Mouse (Mus musculus) myocyte (in vitro differentiated cells): ENCODE measurements at regions not wholly inside any gene's neighbourhood (a gene's known extent, or its start where the extent isn't known, plus 50 kb on each side); places are given as distances from the start of the nearest gene placed in this dataset.

Source experiments
- H3K27me3 ChIP-seq: one replicate; pipeline ENCODE4 v1.6.1; 2011; ENCODE audit not compliant: control insufficient read depth, insufficient read depth, insufficient read length
- H3K36me3 ChIP-seq: one replicate; pipeline ENCODE4 v1.6.1; 2011; ENCODE audit not compliant: control insufficient read depth, insufficient read depth
- H3K4me2 ChIP-seq: one replicate; pipeline ENCODE4 v1.6.1; 2011; ENCODE audit warnings: low read depth, control low read depth
- H3K4me3 ChIP-seq: one replicate; pipeline ENCODE4 v1.5.1; 2011; ENCODE audit warnings: mild to moderate bottlenecking, control low read depth, moderate library complexity
- H3K79me2 ChIP-seq: one replicate; pipeline ENCODE4 v1.6.1; 2011; ENCODE audit not compliant: control insufficient read depth, insufficient read depth
- H3ac ChIP-seq: one replicate; pipeline ENCODE4 v1.6.1; 2011; ENCODE audit not compliant: control insufficient read depth, insufficient read length
- CEBPB ChIP-seq: IDR thresholded peaks from 2 replicates; pipeline ENCODE4 v1.6.1; 2011; ENCODE audit warnings: mild to moderate bottlenecking, moderate library complexity; ENCODE audit not compliant: poor library complexity, insufficient read depth, severe bottlenecking
- E2F4 ChIP-seq: IDR thresholded peaks from one replicate; pipeline ENCODE4 v1.6.1; 2011; ENCODE audit warnings: mild to moderate bottlenecking, control low read depth, moderate library complexity; ENCODE audit not compliant: insufficient read depth
- MAX ChIP-seq: IDR thresholded peaks from one replicate; pipeline ENCODE4 v1.6.1; 2011; ENCODE audit warnings: low read depth, mild to moderate bottlenecking, control low read depth
- MYOD1 ChIP-seq, 3 experiments: IDR thresholded peaks; one replicate each; pipeline ENCODE4 v1.6.1; 2011; ENCODE audit warnings: control low read depth in 2 of 3, low read depth in 2 of 3, mild to moderate bottlenecking in 2 of 3, moderate library complexity in 1 of 3; ENCODE audit not compliant: insufficient read length in 2 of 3, control insufficient read depth in 1 of 3
- MYOG ChIP-seq, 3 experiments: IDR thresholded peaks; one replicate each; pipeline ENCODE4 v1.6.1; 2011; ENCODE audit warnings: control low read depth in 2 of 3, low read depth in 2 of 3, mild to moderate bottlenecking in 2 of 3; ENCODE audit not compliant: insufficient read length in 2 of 3, control insufficient read depth in 1 of 3, insufficient read depth in 1 of 3
- POLR2A ChIP-seq: IDR thresholded peaks from one replicate; pipeline ENCODE4 v1.6.1; 2011; ENCODE audit warnings: low read depth, mild to moderate bottlenecking, control low read depth, moderate library complexity; ENCODE audit not compliant: insufficient read length
- POLR2AphosphoS2 ChIP-seq: IDR thresholded peaks from one replicate; pipeline ENCODE4 v1.6.1; 2011; ENCODE audit warnings: low read depth, control low read depth; ENCODE audit not compliant: insufficient read length
- REST ChIP-seq: IDR thresholded peaks from one replicate; pipeline ENCODE4 v1.6.1; 2011; ENCODE audit warnings: mild to moderate bottlenecking, control low read depth, moderate library complexity; ENCODE audit not compliant: insufficient read depth, insufficient read length
- SRF ChIP-seq: IDR thresholded peaks from one replicate; pipeline ENCODE4 v1.6.1; 2011; ENCODE audit warnings: low read depth; ENCODE audit not compliant: control insufficient read depth, insufficient read length
- TCF12 ChIP-seq: IDR thresholded peaks from one replicate; pipeline ENCODE4 v1.6.1; 2011; ENCODE audit warnings: mild to moderate bottlenecking, control low read depth; ENCODE audit not compliant: poor library complexity, insufficient read depth, severe bottlenecking
- TCF3 ChIP-seq: IDR thresholded peaks from one replicate; pipeline ENCODE4 v1.6.1; 2011; ENCODE audit warnings: low read depth, control low read depth; ENCODE audit not compliant: insufficient read length
- USF1 ChIP-seq: IDR thresholded peaks from one replicate; pipeline ENCODE4 v1.6.1; 2011; ENCODE audit warnings: low read depth, mild to moderate bottlenecking, control low read depth, moderate library complexity

GRCm38 (mm10) chr10:67645821-67646220, 97.1 kb upstream of the Ado start:
- TF ChIP-seq USF1 (no peak), TCF12 (no peak), REST (no peak), MYOD1 (IDR thresholded peaks at IDR 0.05; ENCODE audit: control insufficient read depth in 1 of 3, insufficient read length in 2 of 3, low read depth in 2 of 3) (no peak), E2F4 (no peak), SRF (no peak), CEBPB (no peak), POLR2A (no peak), POLR2AphosphoS2 (no peak), TCF3 (no peak), MAX (no peak), MYOG (IDR thresholded peaks at IDR 0.05; ENCODE audit: control insufficient read depth in 1 of 3, insufficient read depth in 1 of 3, insufficient read length in 2 of 3, low read depth in 2 of 3) (no peak)

DNA sequence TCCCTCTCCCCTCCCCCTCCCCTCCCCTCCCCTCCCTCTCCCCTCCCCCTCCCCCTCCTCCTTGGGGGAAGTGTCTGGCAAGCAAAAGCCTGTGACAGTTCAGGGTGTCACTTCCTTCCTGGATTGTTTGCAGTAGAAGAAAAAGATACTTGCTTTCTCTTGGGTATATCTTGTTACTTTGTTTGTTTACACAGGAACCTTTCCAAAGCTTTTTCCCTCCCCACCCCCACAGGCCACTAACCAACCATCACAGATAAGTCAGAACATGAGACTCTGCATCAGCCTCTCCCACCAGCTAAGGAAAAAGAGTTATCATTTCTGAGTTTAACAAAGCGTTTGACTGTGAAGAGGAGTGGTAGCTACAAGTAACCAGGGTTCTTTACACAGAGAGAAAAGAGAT, 95.5 kb upstream of the Ado start:
- Histone ChIP-seq H3K4me3 (no peak overlapping the region), H3K4me2 (peak overlapping the region; percentile 46), H3K36me3 (no peaks in the 10 kb centered on the region), H3K79me2 (no peaks in the 10 kb centered on the region), H3K27me3 (no peaks in the 10 kb centered on the region), H3ac (no peak overlapping the region)
- TF ChIP-seq E2F4 (no peak), CEBPB (0 out of 2 replicates have a peak, but pooled peaks have one; percentile 9), MAX (no peak), REST (no peak), POLR2A (no peak)

More at GRCm38 (mm10) chr10:67645821-67646220, 97.1 kb upstream of the Ado start:
- H3K27me3 ChIP-seq, result no peaks in the 10 kb centered on the region
- no peaks in the 10 kb centered on the region for H3K36me3 ChIP-seq
- H3K4me2 ChIP-seq, result no peak overlapping the region
- H3K4me3 ChIP-seq, result no peak overlapping the region
- no peaks in the 10 kb centered on the region for H3K79me2 ChIP-seq
- no peak overlapping the region for H3ac ChIP-seq

DNA sequence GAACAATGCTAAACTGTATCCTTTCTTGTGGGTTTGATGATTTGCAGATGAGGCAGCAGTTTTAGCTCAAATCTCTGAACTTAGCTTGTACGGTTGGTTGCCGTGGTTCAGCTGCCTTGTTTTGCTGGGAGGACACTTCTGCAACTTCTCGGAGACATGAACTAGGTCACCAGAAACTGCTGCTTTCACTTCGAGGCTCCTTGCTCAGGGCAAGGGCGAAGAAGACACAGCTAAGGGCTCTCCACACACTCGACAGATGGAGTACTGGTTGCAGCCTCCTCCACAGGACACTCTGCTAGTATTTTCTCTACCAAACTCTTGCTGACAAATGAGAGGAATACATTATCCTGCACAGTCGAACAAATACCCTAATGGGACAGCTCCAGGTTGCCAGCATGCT, 94.9 kb upstream of the Ado start:
- Histone ChIP-seq H3K4me3 (no peak overlapping the region), H3K27me3 (no peaks in the 10 kb centered on the region), H3K79me2 (no peaks in the 10 kb centered on the region), H3ac (no peak overlapping the region), H3K36me3 (no peaks in the 10 kb centered on the region), H3K4me2 (peak overlapping the region; percentile 34)
- TF ChIP-seq POLR2AphosphoS2 (no peak), MYOD1 (IDR thresholded peaks at IDR 0.05; ENCODE audit: control insufficient read depth in 1 of 3, insufficient read length in 2 of 3, low read depth in 2 of 3) (no peak), REST (no peak)

GRCm38 (mm10) chr10:67637339-67637738, 88.6 kb upstream of the Ado start:
- no peak overlapping the region for H3K4me3 ChIP-seq
- no peak overlapping the region for H3K4me2 ChIP-seq
- no peaks in the 10 kb centered on the region for H3K36me3 ChIP-seq

DNA sequence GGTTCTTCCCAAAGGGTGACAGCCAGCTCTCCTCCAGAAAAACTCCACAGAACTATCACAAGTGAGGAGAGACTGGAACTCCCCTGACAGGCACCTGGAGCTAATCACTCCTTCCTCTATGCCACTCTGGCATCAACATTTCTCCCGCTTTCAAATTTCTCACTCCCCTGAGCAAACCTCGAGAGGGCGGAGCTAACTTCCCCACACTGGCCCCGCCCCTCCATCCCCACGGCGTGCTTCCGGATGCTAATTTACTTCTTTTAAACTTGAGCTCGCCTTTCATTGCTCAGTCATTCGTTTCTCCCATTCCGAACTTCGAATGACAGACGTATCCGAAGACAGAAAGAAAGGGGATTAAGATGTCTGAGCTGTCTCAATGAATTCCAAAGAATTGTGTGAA, 87.8 kb upstream of the Ado start:
- no peak overlapping the region for H3ac ChIP-seq
- no peak overlapping the region for H3K4me2 ChIP-seq
- no peak overlapping the region for H3K4me3 ChIP-seq

More at GRCm38 (mm10) chr10:67637339-67637738, 88.6 kb upstream of the Ado start:
- no peaks in the 10 kb centered on the region for H3K79me2 ChIP-seq
- H3K27me3 ChIP-seq, result no peaks in the 10 kb centered on the region
- TF ChIP-seq E2F4 (no peak), MYOG (IDR thresholded peaks at IDR 0.05; ENCODE audit: control insufficient read depth in 1 of 3, insufficient read depth in 1 of 3, insufficient read length in 2 of 3, low read depth in 2 of 3) (no peak), POLR2A (no peak), MYOD1 (IDR thresholded peaks at IDR 0.05; ENCODE audit: control insufficient read depth in 1 of 3, insufficient read length in 2 of 3, low read depth in 2 of 3) (no peak), REST (no peak), SRF (no peak)
- no peak overlapping the region for H3ac ChIP-seq

DNA sequence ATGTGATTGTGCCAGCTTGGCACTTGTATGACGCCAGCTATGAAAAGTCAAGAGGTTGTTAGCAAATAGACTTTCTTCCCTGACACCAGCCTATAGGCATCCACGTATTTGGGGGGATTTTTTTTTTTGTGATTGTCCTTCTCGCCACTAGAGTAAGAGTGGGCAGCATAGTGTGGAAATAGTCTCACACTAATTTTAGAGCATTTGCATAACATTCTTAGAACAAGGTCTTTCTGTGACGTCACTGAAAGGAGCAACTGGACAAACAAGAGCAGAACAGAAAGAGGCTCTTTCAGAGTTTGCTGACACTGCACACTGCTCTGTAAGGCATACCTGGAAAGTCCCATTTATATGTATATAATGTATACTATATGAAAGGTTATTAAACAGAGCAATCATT, 86.0 kb upstream of the Ado start:
- TF ChIP-seq TCF12 (no peak), MYOG (IDR thresholded peaks at IDR 0.05; ENCODE audit: control insufficient read depth in 1 of 3, insufficient read depth in 1 of 3, insufficient read length in 2 of 3, low read depth in 2 of 3) (no peak), POLR2A (no peak), CEBPB (no peak), REST (no peak), SRF (no peak), MYOD1 (IDR thresholded peaks at IDR 0.05; ENCODE audit: control insufficient read depth in 1 of 3, insufficient read length in 2 of 3, low read depth in 2 of 3) (no peak), TCF3 (no peak), E2F4 (no peak), POLR2AphosphoS2 (no peak), USF1 (no peak), MAX (no peak)
- no peaks in the 10 kb centered on the region for H3K27me3 ChIP-seq
- no peaks in the 10 kb centered on the region for H3K79me2 ChIP-seq
- no peaks in the 10 kb centered on the region for H3K36me3 ChIP-seq
- no peak overlapping the region for H3K4me3 ChIP-seq
- H3ac ChIP-seq, result no peak overlapping the region
- H3K4me2 ChIP-seq, result no peak overlapping the region

More for the DNA sequence above, 87.8 kb upstream of the Ado start:
- H3K36me3 ChIP-seq, result no peaks in the 10 kb centered on the region
- TF ChIP-seq MAX (no peak), E2F4 (no peak), POLR2A (no peak)
- H3K79me2 ChIP-seq, result no peaks in the 10 kb centered on the region
- no peaks in the 10 kb centered on the region for H3K27me3 ChIP-seq
